Mouse (Mus musculus): ENCODE measurements around the gene 4932429P05Rik.

The 4932429P05Rik gene

DNA sequence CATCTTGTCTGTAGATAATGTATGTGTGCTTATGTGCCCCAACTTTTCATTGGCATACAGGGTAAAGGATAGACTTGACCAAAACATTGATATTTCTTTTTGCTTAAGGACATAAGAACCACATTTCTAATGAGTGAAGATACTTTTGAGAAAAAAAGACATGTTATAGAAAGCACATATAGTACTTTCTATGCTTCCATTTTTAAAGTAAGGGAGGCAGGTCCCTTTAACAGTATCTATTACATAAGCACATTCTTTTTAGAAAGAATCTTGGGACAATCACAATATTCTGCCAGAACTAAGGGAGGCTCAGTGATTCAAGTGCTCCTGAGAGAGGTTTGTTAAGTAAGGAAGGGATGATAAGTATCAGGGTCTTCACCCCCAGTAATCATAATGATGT is at the start of gene 4932429P05Rik:
Gene 4932429P05Rik (plus strand): TSS at position 301 of the 400 bp plus-strand sequence.
- no peak for DNase-seq (ENCODE audit: low spot score in 2 of 2)
